Mouse (Mus musculus): ENCODE data around the gene Asb12. TPM values are rescaled to one million over a fixed set of nuclear protein-coding genes. Genes with fewer than 3 reads are reported as not detected.

Asb12 gene
- not detected in 2 replicates for polyA plus RNA-seq (2012; rRNA removed)

GRCm38 (mm10) chrX:95557887-95558286, at the start of gene Asb12, which contains the start of gene Pfn5:
Gene Asb12, minus strand, starts transcription at chrX:95557987.
Gene Pfn5, plus strand, starts transcription at chrX:95558104.

DNA sequence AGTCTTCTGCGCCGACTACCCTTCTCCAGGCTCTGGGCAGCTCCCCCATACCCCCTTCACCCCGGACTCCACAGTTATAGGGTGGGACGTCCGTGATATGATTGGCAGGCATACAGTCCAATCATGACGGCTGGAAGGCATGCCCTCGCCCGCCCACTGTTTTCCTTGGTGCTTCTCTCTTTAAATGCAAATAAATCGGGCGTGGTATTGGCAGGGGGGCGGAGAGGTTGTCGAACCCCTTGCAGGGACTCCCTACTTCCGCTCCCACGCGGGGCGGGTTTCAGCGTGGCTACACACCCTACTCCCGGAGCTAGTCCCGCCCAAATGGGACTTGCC, 113.0 kb downstream of the Asb12 start, which contains the start of gene Amer1:
TSS of gene Amer1 (minus strand) at position 97 of the 336 bp plus-strand sequence.

Other genes starting within 250 kb of the Asb12 start
- gene Amer1, start 113.1 kb downstream of the Asb12 start, polyA plus RNA-seq (2012; rRNA removed) = 1.1 and 1.2 TPM in 2 replicates
- not detected in 2 replicates for gene Pfn5, start 117 bp upstream of the Asb12 start, polyA plus RNA-seq (2012; rRNA removed)
- 0.90 and 1.0 TPM in 2 replicates for gene Zc4h2, start 100.5 kb upstream of the Asb12 start, polyA plus RNA-seq (2012; rRNA removed)
- 0.05 and 0.06 TPM in 2 replicates for gene Zc3h12b, start 153.7 kb upstream of the Asb12 start, polyA plus RNA-seq (2012; rRNA removed)

All from liver, embryonic 18 days (tissue).